Mouse (Mus musculus) midbrain, embryonic 11.5 days (tissue): ENCODE measurements at regions not wholly inside any gene's neighbourhood (a gene's known extent, or its start where the extent isn't known, plus 50 kb on each side); places are given as distances from the start of the nearest gene placed in this dataset.

Experiments
- ATAC-seq: fragments of 200-750 bp; cut with Nextera tagmentation; 2 replicates; pipeline ENCODE4 v1.8.0; 2017; ENCODE audit warnings: moderate TSS enrichment, moderate library complexity; ENCODE audit not compliant: low FRiP score
- DNase-seq: peaks from one replicate; pipeline ENCODE4 v3.0.0; 2015; ENCODE audit warnings: low spot score; ENCODE audit errors: missing footprints
- H3K27ac ChIP-seq: fragments of 300-500 bp; sonication (generic); 2 replicates; pipeline ENCODE4 v1.5.1; 2014; ENCODE audit warnings: low read depth, low read length
- H3K27me3 ChIP-seq: fragments of 300-500 bp; sonication (generic); 2 replicates; pipeline ENCODE4 v1.6.1; 2014; ENCODE audit warnings: mild to moderate bottlenecking, low read length, moderate library complexity, mixed read lengths; ENCODE audit not compliant: control insufficient read depth, insufficient read depth
- H3K36me3 ChIP-seq: fragments of 300-500 bp; sonication (generic); 2 replicates; pipeline ENCODE4 v1.6.1; 2014; ENCODE audit warnings: mild to moderate bottlenecking, low read length, moderate library complexity, mixed read lengths; ENCODE audit not compliant: control insufficient read depth, insufficient read depth
- H3K4me1 ChIP-seq: fragments of 300-500 bp; sonication (generic); 2 replicates; pipeline ENCODE4 v1.6.1; 2014; ENCODE audit warnings: low read length; ENCODE audit not compliant: control insufficient read depth, insufficient read depth
- H3K4me2 ChIP-seq: fragments of 300-500 bp; sonication (generic); 2 replicates; pipeline ENCODE4 v1.6.1; 2014; ENCODE audit warnings: mild to moderate bottlenecking, moderate library complexity
- H3K4me3 ChIP-seq: fragments of 300-500 bp; sonication (generic); 2 replicates; pipeline ENCODE4 v1.5.1; 2014; ENCODE audit warnings: low read depth, low read length
- H3K9ac ChIP-seq: fragments of 300-500 bp; sonication (generic); 2 replicates; pipeline ENCODE4 v1.6.1; 2014; ENCODE audit warnings: low read length
- H3K9me3 ChIP-seq: fragments of 300-500 bp; sonication (generic); 2 replicates; pipeline ENCODE4 v1.6.1; 2016; ENCODE audit warnings: low read length; ENCODE audit not compliant: control insufficient read depth
- WGBS: fragments of 180-500 bp; shearing (Covaris S2); extraction: QIAGEN DNeasy Blood & Tissue Kit; methylation state at CpG from one replicate; pipeline ENCODE4 v1.1.7; 2014; 5-methylcytosine and 5-hydroxymethylcytosine counted together

- H3K27ac ChIP-seq = no peak overlapping the region
- H3K4me2 ChIP-seq = no peak overlapping the region
- no peaks in the 10 kb centered on the region for H3K9me3 ChIP-seq
- no peaks in the 10 kb centered on the region for H3K4me1 ChIP-seq
- H3K9ac ChIP-seq = no peak overlapping the region
- no peaks in the 10 kb centered on the region for H3K36me3 ChIP-seq
- no peaks in the 10 kb centered on the region for H3K27me3 ChIP-seq
- DNase-seq (peak; percentile 14), ATAC-seq (no peak)
- no peak overlapping the region for H3K4me3 ChIP-seq
- 83% methylated on average over 7 of the region's 7 CpGs for WGBS
Measured at GRCm38 (mm10) chr14:46258551-46258950, 120.7 kb upstream of the Gm15217 start.

- H3K4me3 ChIP-seq = no peak overlapping the region
- H3K4me2 ChIP-seq = no peak overlapping the region
- H3K9me3 ChIP-seq = no peaks in the 10 kb centered on the region
- no peak overlapping the region for H3K9ac ChIP-seq
- no peak overlapping the region for H3K27ac ChIP-seq
- no peaks in the 10 kb centered on the region for H3K36me3 ChIP-seq
- 78% methylated on average over 4 of the region's 4 CpGs for WGBS
- no peaks in the 10 kb centered on the region for H3K27me3 ChIP-seq
- DNase-seq (peak; percentile 56), ATAC-seq (no peak)
- H3K4me1 ChIP-seq = no peaks in the 10 kb centered on the region
Measured at GRCm38 (mm10) chr14:46260291-46260980, 118.8 kb upstream of the Gm15217 start.

- H3K36me3 ChIP-seq = no peaks in the 10 kb centered on the region
- ATAC-seq = no peak
- H3K4me2 ChIP-seq = no peak overlapping the region
- no peak overlapping the region for H3K4me3 ChIP-seq
- peak; percentile 65 for DNase-seq
- H3K4me1 ChIP-seq = no peaks in the 10 kb centered on the region
- H3K9ac ChIP-seq = no peak overlapping the region
- no peaks in the 10 kb centered on the region for H3K27me3 ChIP-seq
- H3K27ac ChIP-seq = no peak overlapping the region
- H3K9me3 ChIP-seq = no peaks in the 10 kb centered on the region
- WGBS = 91% methylated on average over 10 of the region's 10 CpGs
Measured at GRCm38 (mm10) chr14:46275455-46275854, 103.8 kb upstream of the Gm15217 start.

GRCm38 (mm10) chr14:46276926-46277831, 102.0 kb upstream of the Gm15217 start:
- H3K4me3 ChIP-seq = no peak overlapping the region
- ATAC-seq = no peak
- H3K36me3 ChIP-seq = no peaks in the 10 kb centered on the region
- H3K4me1 ChIP-seq = no peaks in the 10 kb centered on the region
- no peaks in the 10 kb centered on the region for H3K9me3 ChIP-seq
- DNase-seq = no peak
- no peaks in the 10 kb centered on the region for H3K27me3 ChIP-seq
- H3K4me2 ChIP-seq = no peak overlapping the region
- no peak overlapping the region for H3K27ac ChIP-seq
- no peak overlapping the region for H3K9ac ChIP-seq
- WGBS = 92% methylated on average over 6 of the region's 6 CpGs

DNA sequence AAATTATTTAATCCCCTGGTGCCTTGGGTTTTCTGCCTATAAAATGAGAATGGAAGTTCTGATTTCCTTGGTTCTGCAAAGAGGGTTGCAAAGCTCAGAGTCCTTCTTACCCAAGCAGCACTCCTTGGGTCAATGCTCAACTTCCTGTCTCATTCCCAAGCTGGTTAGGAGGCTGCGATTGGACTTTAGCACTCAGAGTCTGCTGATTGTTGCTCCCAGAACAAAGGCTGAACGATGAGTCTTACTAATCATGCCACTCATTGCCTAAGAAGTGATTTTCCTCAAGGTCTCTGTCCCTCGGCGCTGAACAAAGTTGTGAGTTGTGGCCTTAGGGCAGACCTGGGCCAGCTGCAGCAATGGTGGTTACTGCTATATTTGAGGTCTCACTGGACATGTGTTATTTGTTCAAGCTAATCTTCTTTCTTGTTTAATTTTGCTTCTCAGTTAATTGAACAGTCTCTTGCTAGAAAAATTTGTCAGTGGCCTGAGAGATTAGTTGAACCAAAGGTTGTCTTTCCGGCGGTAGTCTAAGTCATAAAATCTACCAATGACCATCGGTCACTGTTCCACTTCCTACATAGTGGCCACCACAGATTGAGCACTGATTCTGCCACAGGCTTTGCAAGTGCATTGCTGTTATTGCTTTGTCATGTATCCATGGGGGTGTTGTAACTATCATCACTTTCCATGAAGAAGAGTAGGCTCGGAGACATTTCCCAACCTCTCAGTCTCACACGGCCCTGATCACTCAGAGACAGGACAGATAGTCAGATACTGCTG, 101.2 kb upstream of the Gm15217 start:
- ATAC-seq = no peak
- 90% methylated on average over 9 of the region's 9 CpGs for WGBS
- H3K36me3 ChIP-seq = no peaks in the 10 kb centered on the region
- H3K9me3 ChIP-seq = no peaks in the 10 kb centered on the region
- no peak overlapping the region for H3K9ac ChIP-seq
- H3K4me2 ChIP-seq = no peak overlapping the region
- no peaks in the 10 kb centered on the region for H3K4me1 ChIP-seq
- no peak overlapping the region for H3K27ac ChIP-seq
- DNase-seq = no peak
- H3K4me3 ChIP-seq = no peak overlapping the region
- no peaks in the 10 kb centered on the region for H3K27me3 ChIP-seq

GRCm38 (mm10) chr14:46292398-46292797, 86.8 kb upstream of the Gm15217 start:
- no peak for ATAC-seq
- WGBS = 77% methylated on average over 2 of the region's 2 CpGs
- no peak overlapping the region for H3K4me2 ChIP-seq

DNA sequence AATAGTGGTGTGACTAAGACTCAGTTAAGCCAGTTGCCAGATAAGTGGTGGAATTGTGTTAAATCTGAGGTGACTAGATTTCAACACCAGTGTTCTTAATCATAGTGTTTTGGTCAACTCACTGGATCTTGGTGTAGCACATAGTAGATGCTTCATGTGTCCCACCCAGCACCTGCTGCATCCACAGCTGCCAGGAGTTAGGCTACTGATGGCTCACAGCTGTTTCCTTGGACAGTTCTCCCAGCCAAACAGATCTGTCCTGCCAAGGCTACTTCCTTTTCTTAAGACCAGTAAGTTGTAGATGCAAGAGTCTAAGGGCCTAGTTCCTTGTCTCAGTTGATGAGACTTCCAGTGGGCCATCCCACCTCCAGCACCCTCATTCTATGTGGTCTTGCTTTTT, 82.9 kb upstream of the Gm15217 start:
- Histone ChIP-seq H3K9ac (no peak overlapping the region), H3K36me3 (no peaks in the 10 kb centered on the region), H3K4me1 (no peaks in the 10 kb centered on the region), H3K4me2 (no peak overlapping the region), H3K27me3 (no peaks in the 10 kb centered on the region), H3K9me3 (0 out of 2 replicates have a peak, but pooled peaks cover 2% of the 10 kb centered on the region), H3K4me3 (no peak overlapping the region), H3K27ac (no peak overlapping the region)
- DNase-seq (no peak), ATAC-seq (no peak)

More at GRCm38 (mm10) chr14:46292398-46292797, 86.8 kb upstream of the Gm15217 start:
- Histone ChIP-seq H3K36me3 (no peaks in the 10 kb centered on the region), H3K4me1 (no peaks in the 10 kb centered on the region), H3K9ac (no peak overlapping the region), H3K27me3 (no peaks in the 10 kb centered on the region), H3K27ac (no peak overlapping the region), H3K4me3 (no peak overlapping the region), H3K9me3 (0 out of 2 replicates have a peak, but pooled peaks cover 2% of the 10 kb centered on the region)
- DNase-seq = no peak

GRCm38 (mm10) chr14:46300546-46300945, 78.7 kb upstream of the Gm15217 start:
- Histone ChIP-seq H3K4me3 (no peak overlapping the region), H3K4me2 (no peak overlapping the region), H3K27me3 (no peaks in the 10 kb centered on the region), H3K9ac (no peak overlapping the region), H3K36me3 (no peaks in the 10 kb centered on the region), H3K4me1 (no peaks in the 10 kb centered on the region), H3K27ac (no peak overlapping the region), H3K9me3 (no peaks in the 10 kb centered on the region)
- 71% methylated on average over 1 of the region's 1 CpGs for WGBS
- ATAC-seq = no peak
- no peak for DNase-seq
